Mouse (Mus musculus): ENCODE measurements around the gene Phf24. TPM values are rescaled to one million over a fixed set of nuclear protein-coding genes. Genes with fewer than 3 reads are reported as not detected.
"Not testable (repeated sequence)": the region's sequence is repeated elsewhere in the genome, so short reads cannot be mapped to it uniquely, and the experiment has no call there.

Phf24 gene
- total RNA-seq, 2 experiments from 2014 or later: 121 to 134 TPM

- no peak for DNase-seq (ENCODE audit: low spot score in 2 of 2)
Measured at GRCm38 (mm10) chr4:42949051-42949675, 32.7 kb downstream of the Phf24 start.

- DNase-seq (ENCODE audit: low spot score in 2 of 2): peak; percentile 100
Measured at GRCm38 (mm10) chr4:42949676-42950051, 33.2 kb downstream of the Phf24 start, which contains the start of gene Dnajb5. Dnajb5 (plus strand) TSS chr4:42949814.

GRCm38 (mm10) chr4:42950065-42950558 is 33.7 kb downstream of the Phf24 start:
- peak; percentile 89 to 91 for DNase-seq (ENCODE audit: low spot score in 2 of 2)

GRCm38 (mm10) chr4:42951206-42952195 is 35.0 kb downstream of the Phf24 start:
- no peak for DNase-seq (ENCODE audit: low spot score in 2 of 2)

- no peak for DNase-seq (ENCODE audit: low spot score in 2 of 2)
Measured at GRCm38 (mm10) chr4:42952563-42952962, 36.1 kb downstream of the Phf24 start.

- peak in 1 of 2 experiments; percentile 41 for DNase-seq (ENCODE audit: low spot score in 2 of 2)
Measured at GRCm38 (mm10) chr4:42953435-42954094, 37.1 kb downstream of the Phf24 start.

- peak; percentile 81 to 82 for DNase-seq (ENCODE audit: low spot score in 2 of 2)
Measured at GRCm38 (mm10) chr4:42954297-42954696, 37.8 kb downstream of the Phf24 start.

- DNase-seq (ENCODE audit: low spot score in 2 of 2): no peak
Measured at GRCm38 (mm10) chr4:42955200-42955599, 38.7 kb downstream of the Phf24 start.

- no peak for DNase-seq (ENCODE audit: low spot score in 2 of 2)
Measured at GRCm38 (mm10) chr4:42956581-42956980, 40.1 kb downstream of the Phf24 start.

GRCm38 (mm10) chr4:42957306-42957705 is 40.8 kb downstream of the Phf24 start:
- no peak for DNase-seq (ENCODE audit: low spot score in 2 of 2)

GRCm38 (mm10) chr4:42957979-42958378 is 41.5 kb downstream of the Phf24 start:
- DNase-seq (ENCODE audit: low spot score in 2 of 2): no peak

- no peak for DNase-seq (ENCODE audit: low spot score in 2 of 2)
Measured at GRCm38 (mm10) chr4:42958942-42959341, 42.5 kb downstream of the Phf24 start.

- no peak for DNase-seq (ENCODE audit: low spot score in 2 of 2)
Measured at GRCm38 (mm10) chr4:42959382-42959781, 42.9 kb downstream of the Phf24 start.

GRCm38 (mm10) chr4:42961592-42961991 is 45.1 kb downstream of the Phf24 start:
- DNase-seq (ENCODE audit: low spot score in 2 of 2): no peak

- DNase-seq (ENCODE audit: low spot score in 2 of 2): no peak
Measured at GRCm38 (mm10) chr4:42963480-42963879, 47.0 kb downstream of the Phf24 start.

GRCm38 (mm10) chr4:42965039-42965719 is 48.7 kb downstream of the Phf24 start:
- peak in 1 of 2 experiments; percentile 75 for DNase-seq (ENCODE audit: low spot score in 2 of 2)

- no peak for DNase-seq (ENCODE audit: low spot score in 2 of 2)
Measured at GRCm38 (mm10) chr4:42969304-42969703, 52.8 kb downstream of the Phf24 start, which contains the start of gene 1700022I11Rik. 1700022I11Rik (plus strand) TSS chr4:42969604.

- DNase-seq (ENCODE audit: low spot score in 2 of 2): no peak
Measured at GRCm38 (mm10) chr4:42972952-42973351, 56.5 kb downstream of the Phf24 start.

- no peak for DNase-seq (ENCODE audit: low spot score in 2 of 2)
Measured at GRCm38 (mm10) chr4:42973868-42974267, 57.4 kb downstream of the Phf24 start.

- no peak for DNase-seq (ENCODE audit: low spot score in 2 of 2)
Measured at GRCm38 (mm10) chr4:42978062-42978461, 61.6 kb downstream of the Phf24 start.

GRCm38 (mm10) chr4:42980467-42980866 is 64.0 kb downstream of the Phf24 start:
- not testable (repeated sequence) for DNase-seq (ENCODE audit: low spot score in 2 of 2)

All from layer of hippocampus, postnatal 14 days (tissue).